Mouse (Mus musculus): Measurements from ENCODE around the gene Zfp879.

DNA sequence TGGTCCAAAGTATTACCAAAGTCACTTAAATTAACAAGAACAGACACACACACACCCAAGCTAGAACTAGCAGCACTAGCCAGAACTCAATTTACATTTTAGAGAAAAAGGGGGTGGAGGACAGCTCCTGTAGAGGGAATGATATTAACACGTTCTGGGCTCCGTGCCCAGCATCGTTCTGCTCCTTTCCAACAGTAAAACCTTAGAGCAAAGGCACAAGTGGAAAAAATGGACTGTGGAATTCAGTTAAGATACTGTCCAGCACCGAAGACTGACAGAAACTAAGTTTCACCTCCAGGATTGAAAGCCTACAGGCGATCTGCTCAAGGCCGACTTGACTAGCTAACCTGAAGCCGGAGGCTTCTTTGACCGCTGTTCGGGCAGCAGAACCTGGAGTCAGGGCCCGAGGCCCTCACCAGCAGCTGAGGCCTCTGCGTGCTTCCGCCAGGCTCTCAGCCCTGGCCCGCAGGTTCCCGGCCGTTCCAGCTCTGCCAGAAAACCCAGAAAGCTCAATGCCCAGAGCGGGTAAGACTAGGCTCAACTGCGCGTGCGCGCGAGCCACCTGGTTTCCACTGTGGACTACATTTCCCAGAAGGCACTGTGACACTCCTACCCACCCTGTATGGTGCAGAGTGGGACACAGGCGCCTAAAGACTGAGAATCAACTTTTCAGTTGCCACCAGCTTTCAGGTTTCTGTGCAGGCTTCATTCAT, at the start of gene Zfp879:
- TF ChIP-seq CTCF (IDR thresholded peaks at IDR 0.05; ENCODE audit: borderline replicate concordance, extremely low read depth, insufficient read depth, insufficient read length) (no peak), POLR2A (IDR thresholded peaks at IDR 0.05; ENCODE audit: borderline replicate concordance, extremely low read depth, insufficient read depth, insufficient read length, poor library complexity, severe bottlenecking) (peak; percentile 40; the same call in 1 of the 2 replicates)
